Mouse (Mus musculus) splenic B cell, adult 2 months (primary cell): ENCODE results near the gene Med25.

ENCODE experiments used
- DNase-seq: peaks from one replicate; pipeline ENCODE4 v3.0.0-alpha.2; 2011; ENCODE audit warnings: low read depth, low spot score
- H3K27me3 ChIP-seq: 2 replicates; pipeline ENCODE4 v1.6.1; 2012; ENCODE audit warnings: mild to moderate bottlenecking, low read length, moderate library complexity, mixed read lengths; ENCODE audit not compliant: control insufficient read depth, poor library complexity, insufficient read depth, severe bottlenecking
- H3K36me3 ChIP-seq: 2 replicates; pipeline ENCODE4 v1.6.1; 2012; ENCODE audit warnings: mild to moderate bottlenecking, low read length, moderate library complexity, mixed read lengths; ENCODE audit not compliant: control insufficient read depth, poor library complexity, insufficient read depth, severe bottlenecking

The Med25 gene

DNA sequence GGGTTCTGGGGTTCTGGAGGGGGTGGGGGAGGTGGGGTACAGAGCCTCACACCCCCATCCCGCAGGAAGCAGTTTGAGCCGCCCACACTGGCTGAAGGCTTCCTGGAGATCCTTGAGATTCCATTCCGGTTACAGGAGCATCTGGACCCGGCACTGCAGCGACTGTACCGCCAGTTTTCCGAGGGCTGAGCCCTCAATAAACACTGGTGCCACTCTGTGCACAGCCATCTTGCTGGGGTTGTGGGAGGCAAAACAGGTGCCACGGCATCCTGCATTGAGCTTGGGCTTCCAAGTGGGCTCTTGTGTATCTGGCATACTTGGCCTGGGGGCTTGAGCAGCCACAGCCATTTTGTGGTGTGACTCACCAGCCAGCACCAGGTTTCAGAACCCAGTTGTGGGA is 30.1 kb downstream of the Med25 start:
- Histone ChIP-seq H3K27me3 (no peaks in the 10 kb centered on the region), H3K36me3 (no peaks in the 10 kb centered on the region)
- no peak for DNase-seq

DNA sequence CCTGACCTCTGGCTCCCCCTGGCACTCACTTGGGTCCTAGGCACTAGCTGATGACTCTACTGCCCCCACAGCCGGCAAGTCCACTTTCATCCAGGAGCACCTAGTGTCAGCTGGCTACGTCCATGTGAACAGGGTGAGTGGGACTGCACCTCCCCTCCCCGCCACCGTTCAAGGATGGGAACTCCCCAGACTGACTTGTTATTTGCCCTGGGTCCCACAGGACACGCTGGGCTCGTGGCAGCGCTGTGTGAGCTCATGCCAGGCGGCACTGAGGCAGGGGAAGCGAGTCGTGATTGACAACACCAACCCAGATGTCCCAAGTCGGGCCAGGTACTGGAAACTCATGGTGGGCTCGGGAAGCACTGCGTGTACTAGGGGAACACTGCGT is 31.1 kb downstream of the Med25 start:
- Histone ChIP-seq H3K36me3 (no peaks in the 10 kb centered on the region), H3K27me3 (no peaks in the 10 kb centered on the region)
- DNase-seq, result no peak

DNA sequence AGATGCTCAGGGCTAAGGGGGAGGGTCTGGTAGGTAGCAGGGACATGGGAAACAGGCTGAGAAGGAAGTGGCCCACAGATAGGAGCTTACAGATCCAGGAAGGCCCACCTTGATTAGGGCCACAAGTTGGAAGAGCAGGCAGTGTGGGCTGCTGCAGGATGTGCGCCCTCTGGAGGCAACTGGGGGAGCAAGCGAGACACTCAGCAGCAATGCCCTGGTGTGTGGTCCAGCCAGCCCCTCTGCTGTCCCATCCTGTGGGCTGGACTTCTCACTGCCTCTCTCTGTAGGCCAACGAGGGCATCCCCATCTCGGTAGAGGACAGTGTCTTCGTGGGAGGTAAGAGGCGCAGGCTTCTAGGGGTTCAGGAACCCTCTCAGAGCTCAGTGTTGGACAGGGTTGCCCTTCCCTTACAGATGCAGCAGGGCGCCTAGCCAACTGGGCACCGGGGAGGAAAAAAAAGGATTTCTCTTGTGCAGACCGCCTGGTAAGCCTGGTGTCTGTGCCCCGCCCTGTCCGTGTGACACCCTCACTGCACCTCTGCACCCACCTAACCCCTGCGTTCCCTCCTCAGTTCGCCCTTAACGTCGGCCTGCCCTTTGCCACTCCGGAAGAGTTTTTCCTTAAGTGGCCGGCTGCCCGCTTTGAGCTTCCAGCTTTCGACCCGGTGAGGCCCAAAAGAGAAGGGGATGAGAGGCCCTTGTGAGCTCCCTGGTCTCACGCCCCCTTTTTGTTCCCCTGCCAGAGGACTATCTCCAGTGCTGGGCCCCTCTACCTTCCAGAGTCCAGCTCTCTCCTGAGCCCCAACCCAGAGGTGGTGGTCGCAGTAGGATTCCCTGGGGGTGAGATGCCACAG is 31.7 kb downstream of the Med25 start:
- Histone ChIP-seq H3K36me3 (no peaks in the 10 kb centered on the region), H3K27me3 (no peaks in the 10 kb centered on the region)
- peak; percentile 78 for DNase-seq

GRCm38 (mm10) chr7:44859896-44860295 is 32.6 kb downstream of the Med25 start:
- DNase-seq, result no peak
- Histone ChIP-seq H3K36me3 (no peaks in the 10 kb centered on the region), H3K27me3 (no peaks in the 10 kb centered on the region)

DNA sequence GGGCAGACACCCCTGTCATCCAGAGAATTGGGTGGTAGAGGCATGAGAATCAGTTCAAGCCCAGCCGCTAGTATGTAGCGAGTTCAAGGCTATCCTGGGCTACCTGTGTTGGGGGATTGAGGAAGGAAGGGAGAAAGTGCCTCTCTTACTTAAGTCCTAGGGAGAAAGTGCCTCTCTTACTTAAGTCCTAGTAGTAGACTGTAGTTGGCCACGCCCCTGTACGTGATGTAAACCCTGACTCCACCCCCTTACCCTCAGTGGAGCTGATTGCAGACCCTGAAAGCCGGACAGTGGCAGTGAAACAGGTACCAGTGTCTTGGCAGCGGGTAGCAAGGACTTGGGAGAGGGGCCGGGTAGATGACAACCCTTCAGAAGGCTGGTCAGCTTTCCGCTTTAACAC is 34.6 kb downstream of the Med25 start:
- no peaks in the 10 kb centered on the region for H3K27me3 ChIP-seq
- DNase-seq, result peak; percentile 63

GRCm38 (mm10) chr7:44857042-44857552 is 35.4 kb downstream of the Med25 start, which contains the start of gene Pnkp:
Gene Pnkp (plus strand): TSS chr7:44857139.
- H3K36me3 ChIP-seq, result no peaks in the 10 kb centered on the region
- no peaks in the 10 kb centered on the region for H3K27me3 ChIP-seq
- peak; percentile 84 for DNase-seq

More for the DNA sequence above, 34.6 kb downstream of the Med25 start:
- no peaks in the 10 kb centered on the region for H3K36me3 ChIP-seq

DNA sequence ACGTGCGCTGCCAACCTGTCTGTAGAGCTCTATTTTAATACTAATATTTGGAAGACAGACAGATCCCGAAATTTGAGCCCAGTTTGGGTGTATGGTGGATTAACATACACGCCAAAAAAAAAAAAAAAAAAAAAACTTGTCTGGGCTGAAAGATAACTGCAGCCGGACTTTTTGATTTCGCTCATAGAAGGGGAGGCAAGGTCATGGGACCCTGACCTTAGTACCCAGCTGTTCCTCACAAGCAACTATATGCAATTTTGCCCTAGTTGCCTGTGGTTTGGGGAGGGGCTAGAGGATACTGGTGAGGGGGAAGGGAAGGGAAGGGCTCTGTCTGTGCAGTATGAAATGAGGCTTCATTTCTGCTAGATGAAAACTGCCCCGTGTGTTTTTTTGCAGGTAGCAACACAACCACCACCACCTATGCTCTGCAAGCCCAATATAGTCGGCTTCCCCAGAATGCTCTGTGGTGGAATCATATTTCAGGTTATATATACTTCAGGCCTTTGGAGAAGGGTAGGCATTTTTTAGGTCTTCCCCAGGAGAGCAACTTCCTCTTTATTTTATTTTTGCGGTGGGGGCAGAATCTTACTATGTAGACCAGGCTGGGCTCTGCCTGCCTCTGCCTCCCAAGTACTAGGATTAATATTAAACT is 36.1 kb downstream of the Med25 start:
- Histone ChIP-seq H3K36me3 (no peaks in the 10 kb centered on the region), H3K27me3 (no peaks in the 10 kb centered on the region)
- DNase-seq, result no peak

DNA sequence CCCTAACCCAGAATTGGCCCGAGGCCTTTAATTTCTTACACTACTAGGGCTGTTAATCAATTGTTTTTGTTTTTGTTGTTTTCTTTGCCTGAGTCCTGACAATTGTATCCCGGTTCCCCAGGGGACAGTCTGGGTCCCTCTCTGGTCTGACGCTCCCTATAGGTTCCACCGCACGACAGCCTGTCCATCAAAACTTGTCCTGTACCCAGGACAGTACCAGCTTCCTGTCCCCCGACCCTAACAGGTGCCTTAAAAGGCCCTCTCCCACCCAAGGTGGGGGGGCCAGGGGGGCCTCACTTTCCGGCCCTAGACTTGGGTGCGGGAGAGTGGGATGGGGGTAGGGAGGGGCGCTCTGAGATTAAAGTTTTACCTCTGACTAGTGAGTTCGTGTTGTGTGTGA is 37.5 kb downstream of the Med25 start:
- Histone ChIP-seq H3K36me3 (no peaks in the 10 kb centered on the region), H3K27me3 (no peaks in the 10 kb centered on the region)
- DNase-seq, result no peak

- Histone ChIP-seq H3K27me3 (no peaks in the 10 kb centered on the region), H3K36me3 (no peaks in the 10 kb centered on the region)
- DNase-seq, result peak; percentile 72
Measured at GRCm38 (mm10) chr7:44854356-44855031, 38.0 kb downstream of the Med25 start.

- no peaks in the 10 kb centered on the region for H3K36me3 ChIP-seq
- H3K27me3 ChIP-seq, result no peaks in the 10 kb centered on the region
- no peak for DNase-seq
Measured at GRCm38 (mm10) chr7:44853596-44854355, 38.7 kb downstream of the Med25 start.

- Histone ChIP-seq H3K36me3 (no peaks in the 10 kb centered on the region), H3K27me3 (no peaks in the 10 kb centered on the region)
- DNase-seq, result no peak
Measured at GRCm38 (mm10) chr7:44853065-44853464, 39.4 kb downstream of the Med25 start.

GRCm38 (mm10) chr7:44852259-44853027 is 40.1 kb downstream of the Med25 start:
- no peak for DNase-seq
- H3K27me3 ChIP-seq, result no peaks in the 10 kb centered on the region
- no peaks in the 10 kb centered on the region for H3K36me3 ChIP-seq

DNA sequence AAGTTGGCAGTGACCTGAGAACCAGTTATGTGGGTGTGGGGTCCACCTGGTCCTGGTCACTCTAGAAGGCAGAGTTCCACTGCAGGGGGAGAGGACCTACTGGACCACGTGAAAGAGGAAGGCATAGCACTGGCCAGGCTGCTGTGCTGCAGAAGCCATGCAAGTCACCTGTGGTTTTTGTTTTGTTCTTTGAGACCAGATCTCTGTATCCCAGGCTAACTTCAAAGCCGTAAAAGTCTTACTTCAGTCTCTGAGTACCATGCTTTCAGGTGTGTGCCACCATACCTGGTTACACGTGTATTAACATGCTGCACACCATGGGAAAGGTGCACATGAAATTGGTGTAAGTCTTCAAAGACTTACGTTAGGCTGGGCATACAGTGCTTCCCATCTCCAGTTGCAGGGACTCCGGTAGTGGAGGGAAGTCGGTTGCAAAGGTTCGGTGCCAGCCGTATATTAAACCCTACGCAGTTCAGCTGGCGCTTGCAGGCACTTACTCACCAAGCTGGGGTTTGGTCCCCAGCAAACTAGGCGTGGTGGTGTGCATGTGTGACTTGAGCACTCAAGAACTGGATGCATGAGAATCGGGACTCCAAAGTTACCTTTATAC is 40.8 kb downstream of the Med25 start:
- H3K36me3 ChIP-seq, result peaks cover under 1% of the 10 kb centered on the region; the same call in 1 of the 2 replicates
- H3K27me3 ChIP-seq, result no peaks in the 10 kb centered on the region
- no peak for DNase-seq
